Mouse (Mus musculus): Measurements from ENCODE around the gene Lrch1. TPM values are rescaled to one million over a fixed set of nuclear protein-coding genes. Genes with fewer than 3 reads are reported as not detected.

Gene Lrch1
- total RNA-seq, 2 experiments from 2014 or later, result 3.1 to 4.0 TPM

- DNase-seq, result peak; percentile 23 to 38
- intact Hi-C loops (cut with DNase I), result loop anchor here (1.0 to 5.0 kb wide), 3 partner anchors 42 to 186 kb away; no protein-coding TSS in a partner anchor
Measured at GRCm38 (mm10) chr14:74948426-74949240, 957 bp upstream of the Lrch1 start.

- intact Hi-C loops (cut with DNase I), result loop anchor here (5.0 kb wide), 2 partner anchors 161 to 186 kb away; no protein-coding TSS in a partner anchor
- no peak for DNase-seq
Measured at GRCm38 (mm10) chr14:74948014-74948396, 329 bp upstream of the Lrch1 start.

GRCm38 (mm10) chr14:74946751-74947375 is 813 bp downstream of the Lrch1 start:
- intact Hi-C loops (cut with DNase I), result loop anchor here (5.0 kb wide), 2 partner anchors 160 to 185 kb away; no protein-coding TSS in a partner anchor
- DNase-seq, result peak; percentile 67 to 69

GRCm38 (mm10) chr14:74946321-74946750 is 1.3 kb downstream of the Lrch1 start:
- DNase-seq, result no peak
- intact Hi-C loops (cut with DNase I), result loop anchor here (5.0 kb wide), 2 partner anchors 159 to 184 kb away; no protein-coding TSS in a partner anchor

- intact Hi-C loops (cut with DNase I), result loop anchor here (5.0 kb wide), 2 partner anchors 158 to 183 kb away; no protein-coding TSS in a partner anchor
- DNase-seq, result no peak
Measured at GRCm38 (mm10) chr14:74945266-74946215, 2.1 kb downstream of the Lrch1 start.

- intact Hi-C loops (cut with DNase I), result no loop called here
Measured at GRCm38 (mm10) chr14:74944128-74944755, 3.4 kb downstream of the Lrch1 start.

GRCm38 (mm10) chr14:74943581-74944117 is 4.0 kb downstream of the Lrch1 start:
- no peak for DNase-seq
- intact Hi-C loops (cut with DNase I), result no loop called here

More at GRCm38 (mm10) chr14:74944128-74944755, 3.4 kb downstream of the Lrch1 start:
- DNase-seq, result no peak

- no peak for DNase-seq
- intact Hi-C loops (cut with DNase I), result no loop called here
Measured at GRCm38 (mm10) chr14:74943024-74943423, 4.7 kb downstream of the Lrch1 start.

- intact Hi-C loops (cut with DNase I), result no loop called here
- DNase-seq, result no peak
Measured at GRCm38 (mm10) chr14:74941591-74941990, 6.1 kb downstream of the Lrch1 start.

GRCm38 (mm10) chr14:74940741-74941140 is 6.9 kb downstream of the Lrch1 start:
- DNase-seq, result no peak
- intact Hi-C loops (cut with DNase I), result no loop called here

- no peak for DNase-seq
- intact Hi-C loops (cut with DNase I), result no loop called here
Measured at GRCm38 (mm10) chr14:74939355-74939754, 8.3 kb downstream of the Lrch1 start.

GRCm38 (mm10) chr14:74938896-74939295 is 8.8 kb downstream of the Lrch1 start:
- no peak for DNase-seq
- intact Hi-C loops (cut with DNase I), result no loop called here

- intact Hi-C loops (cut with DNase I), result no loop called here
- no peak for DNase-seq
Measured at GRCm38 (mm10) chr14:74936557-74937261, 11.0 kb downstream of the Lrch1 start.

GRCm38 (mm10) chr14:74935111-74935510 is 12.6 kb downstream of the Lrch1 start:
- intact Hi-C loops (cut with DNase I), result no loop called here

GRCm38 (mm10) chr14:74933960-74934710 is 13.5 kb downstream of the Lrch1 start:
- intact Hi-C loops (cut with DNase I), result no loop called here
- no peak for DNase-seq

More at GRCm38 (mm10) chr14:74935111-74935510, 12.6 kb downstream of the Lrch1 start:
- no peak for DNase-seq

- intact Hi-C loops (cut with DNase I), result no loop called here
- no peak for DNase-seq
Measured at GRCm38 (mm10) chr14:74929739-74930138, 17.9 kb downstream of the Lrch1 start.

- intact Hi-C loops (cut with DNase I), result no loop called here
- DNase-seq, result no peak
Measured at GRCm38 (mm10) chr14:74928809-74929432, 18.8 kb downstream of the Lrch1 start.
